Mouse (Mus musculus) MEL (cell line): ENCODE measurements around the gene Ncf4. TPM values are rescaled to one million over a fixed set of nuclear protein-coding genes. Genes with fewer than 3 reads are reported as not detected.
A peak's percentile ranks its signal among the peaks of the same experiment; 100 is the strongest.
"Not testable (repeated sequence)": the region's sequence is repeated elsewhere in the genome, so short reads cannot be mapped to it uniquely, and the experiment has no call there.

Source experiments
- DNase-seq: peaks from one replicate; pipeline ENCODE4 v3.0.0; 2011; ENCODE audit warnings: low read depth, low spot score
- H3K27ac ChIP-seq: 2 replicates; pipeline ENCODE4 v1.5.1; 2012; ENCODE audit warnings: low read depth, mild to moderate bottlenecking, control low read depth, low read length, moderate library complexity; ENCODE audit not compliant: control insufficient read depth
- H3K27me3 ChIP-seq, 2 experiments: fragments of 150-350 bp in 1 of 2; sonication (generic) in 1 of 2; 2 replicates each; pipeline ENCODE4 v1.6.1; 2012; ENCODE audit warnings: low read length in 2 of 2, mild to moderate bottlenecking in 2 of 2, improper control_type of control experiment in 1 of 2, moderate library complexity in 1 of 2; ENCODE audit not compliant: insufficient read depth in 2 of 2, control insufficient read depth in 1 of 2
- H3K36me3 ChIP-seq, 2 experiments: 2 replicates each; pipeline ENCODE4 v1.6.1; 2012 to 2014; ENCODE audit warnings: low read length in 2 of 2, improper control_type of control experiment in 1 of 2, inconsistent platforms in 1 of 2, mild to moderate bottlenecking in 1 of 2; ENCODE audit not compliant: insufficient read depth in 2 of 2, control insufficient read depth in 1 of 2
- H3K4me1 ChIP-seq, 2 experiments: fragments of 150-350 bp in 1 of 2; sonication (generic) in 1 of 2; 2 replicates each; pipeline ENCODE4 v1.6.1; 2012; ENCODE audit warnings: low read length in 2 of 2, improper control_type of control experiment in 1 of 2, mild to moderate bottlenecking in 1 of 2; ENCODE audit not compliant: insufficient read depth in 2 of 2, control insufficient read depth in 1 of 2
- H3K4me3 ChIP-seq, 2 experiments: fragments of 150-350 bp in 1 of 2; sonication (generic) in 1 of 2; 2 replicates each; pipeline ENCODE4 v1.5.1; 2012; ENCODE audit warnings: low read depth in 2 of 2, low read length in 2 of 2, mild to moderate bottlenecking in 2 of 2, moderate library complexity in 2 of 2, control low read depth in 1 of 2, improper control_type of control experiment in 1 of 2; ENCODE audit not compliant: control insufficient read depth in 1 of 2, insufficient read depth in 1 of 2
- H3K79me2 ChIP-seq: 2 replicates; pipeline ENCODE4 v1.6.1; 2012; ENCODE audit warnings: mild to moderate bottlenecking, low read length, moderate library complexity; ENCODE audit not compliant: control insufficient read depth, poor library complexity, insufficient read depth
- H3K9ac ChIP-seq: 2 replicates; pipeline ENCODE4 v1.6.1; 2012; ENCODE audit warnings: low read depth, mild to moderate bottlenecking, control low read depth, low read length, moderate library complexity; ENCODE audit not compliant: control insufficient read depth, poor library complexity, severe bottlenecking
- H3K9me3 ChIP-seq: fragments of 150-350 bp; sonication (generic); replicated peaks from 2 replicates; pipeline ENCODE4 v1.6.1; 2012; ENCODE audit warnings: mild to moderate bottlenecking, low read length, improper control_type of control experiment, moderate library complexity; ENCODE audit not compliant: insufficient read depth
- CTCF ChIP-seq, 3 experiments: IDR thresholded peaks in 2 of 3; conservative IDR thresholded peaks in 1 of 3; 2 replicates each; pipeline ENCODE4 v1.5.1; 2011 to 2012; ENCODE audit warnings: low read length in 3 of 3, low read depth in 2 of 3, mild to moderate bottlenecking in 2 of 3, improper control_type of control experiment in 1 of 3, inconsistent platforms in 1 of 3, mixed read lengths in 1 of 3, moderate library complexity in 1 of 3; ENCODE audit not compliant: control insufficient read depth in 1 of 3, insufficient read depth in 1 of 3, poor library complexity in 1 of 3, severe bottlenecking in 1 of 3
- ELF1 ChIP-seq: IDR thresholded peaks from 2 replicates; pipeline ENCODE4 v1.6.1; 2014; ENCODE audit warnings: low read depth, mild to moderate bottlenecking, inconsistent platforms, low read length, improper control_type of control experiment, moderate library complexity
- EP300 ChIP-seq, 2 experiments: IDR thresholded peaks; 2 replicates each; pipeline ENCODE4 v1.6.1; 2011; ENCODE audit warnings: improper control_type of control experiment in 2 of 2, low read length in 2 of 2, low read depth in 1 of 2, mild to moderate bottlenecking in 1 of 2
- MXI1 ChIP-seq: IDR thresholded peaks from 2 replicates; pipeline ENCODE4 v1.6.1; 2011; ENCODE audit warnings: mild to moderate bottlenecking, low read depth, low read length, improper control_type of control experiment
- MYC ChIP-seq: IDR thresholded peaks from 2 replicates; pipeline ENCODE4 v1.6.1; 2011; ENCODE audit warnings: low read depth, mild to moderate bottlenecking, low read length, improper control_type of control experiment, moderate library complexity
- RAD21 ChIP-seq: IDR thresholded peaks from 2 replicates; pipeline ENCODE4 v1.6.1; 2011; ENCODE audit warnings: mild to moderate bottlenecking, low read depth, low read length, improper control_type of control experiment
- SMC3 ChIP-seq: IDR thresholded peaks from 2 replicates; pipeline ENCODE4 v1.6.1; 2011; ENCODE audit warnings: low read depth, low read length, improper control_type of control experiment
- UBTF ChIP-seq: IDR thresholded peaks from 2 replicates; pipeline ENCODE4 v1.6.1; 2012; ENCODE audit warnings: low read depth, mild to moderate bottlenecking, inconsistent platforms, low read length, improper control_type of control experiment, moderate library complexity, borderline replicate concordance; ENCODE audit not compliant: insufficient read depth
- USF2 ChIP-seq, 2 experiments: IDR thresholded peaks; 2 replicates each; pipeline ENCODE4 v1.6.1; 2011 to 2012; ENCODE audit warnings: improper control_type of control experiment in 2 of 2, low read length in 2 of 2, borderline replicate concordance in 1 of 2, inconsistent platforms in 1 of 2, low read depth in 1 of 2, mild to moderate bottlenecking in 1 of 2; ENCODE audit not compliant: insufficient read depth in 1 of 2
- polyA plus RNA-seq, 2 experiments: library from polyadenylated mRNA; stranded (reverse) in 1 of 2; unstranded in 1 of 2; fragments of >175 nt in 1 of 2; fragments of >200 nt in 1 of 2; gene quantifications; 2 replicates each; pipeline versions ENCODE4 v1.2.1 to v1.2.4; 2012; ENCODE audit warnings: low replicate concordance in 2 of 2, low read depth in 1 of 2; ENCODE audit not compliant: insufficient read length in 2 of 2, insufficient read depth in 1 of 2, missing spikeins in 1 of 2
- total RNA-seq: library from RNA; depleted of rRNA; stranded (reverse); fragments of 300-350 nt; gene quantifications from 2 replicates; pipeline ENCODE4 v1.2.3, GENCODE M21; 2012

The Ncf4 gene
- total and polyA plus RNA-seq, 3 experiments, result 1.7 to 16.5 TPM; not detected in 1

- no peaks in the 10 kb centered on the region for H3K9me3 ChIP-seq
- H3K4me3 ChIP-seq, result no peak overlapping the region
- no peak overlapping the region for H3K9ac ChIP-seq
- no peaks in the 10 kb centered on the region for H3K36me3 ChIP-seq
- H3K27ac ChIP-seq, result no peak overlapping the region
- no peaks in the 10 kb centered on the region for H3K27me3 ChIP-seq
- peaks cover 0 to 7% of the 10 kb centered on the region in 2 experiments; a peak in 2 of 4 replicates for H3K4me1 ChIP-seq
- no peak for DNase-seq
- TF ChIP-seq MXI1, result peak; percentile 26; the same call in 1 of the 2 replicates
- TF ChIP-seq ELF1, result peak; percentile 68
- TF ChIP-seq MYC, result no peak
- no peaks in the 10 kb centered on the region for H3K79me2 ChIP-seq
Observed at GRCm38 (mm10) chr15:78248410-78248809, 3.8 kb downstream of the Ncf4 start.

GRCm38 (mm10) chr15:78254751-78255150 is 10.2 kb downstream of the Ncf4 start:
- no peaks in the 10 kb centered on the region for H3K27me3 ChIP-seq
- DNase-seq, result no peak

DNA sequence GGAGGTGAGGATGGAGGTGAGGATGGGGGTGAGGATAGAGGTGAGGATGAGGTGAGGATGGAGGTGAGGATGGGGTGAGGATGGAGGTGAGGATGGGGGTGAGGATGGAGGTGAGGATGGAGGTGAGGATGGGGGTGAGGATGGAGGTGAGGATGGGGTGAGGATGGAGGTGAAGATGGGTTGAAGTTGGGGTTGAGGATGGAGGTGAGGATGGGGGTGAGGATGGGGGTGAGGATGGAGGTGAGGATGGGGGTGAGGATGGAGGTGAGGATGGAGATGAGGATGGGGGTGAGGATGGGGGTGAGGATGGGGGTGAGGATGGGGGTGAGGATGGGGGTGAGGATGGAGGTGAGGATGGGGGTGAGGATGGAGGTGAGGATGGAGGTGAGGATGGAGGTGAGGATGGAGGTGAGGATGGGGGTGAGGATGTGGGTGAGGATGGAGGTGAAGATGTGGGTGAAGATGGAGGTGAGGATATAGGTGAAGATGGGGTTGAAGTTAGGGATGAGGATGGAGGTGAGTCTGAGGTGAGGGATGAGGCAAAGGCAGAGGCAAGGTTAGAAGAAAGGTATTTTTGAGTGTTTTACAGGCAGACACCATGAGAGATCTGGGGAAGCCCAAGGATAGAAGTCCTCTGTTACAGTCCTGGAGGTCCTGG is 12.1 kb downstream of the Ncf4 start:
- H3K36me3 ChIP-seq, H3K9me3 ChIP-seq, H3K9ac ChIP-seq, H3K27ac ChIP-seq, H3K4me3 ChIP-seq, DNase-seq, H3K79me2 ChIP-seq, H3K27me3 ChIP-seq, H3K4me1 ChIP-seq: not testable (repeated sequence)
- peak; percentile 52; the same call in 1 of the 2 replicates for TF ChIP-seq MXI1

More at GRCm38 (mm10) chr15:78254751-78255150, 10.2 kb downstream of the Ncf4 start:
- H3K9me3 ChIP-seq, result no peaks in the 10 kb centered on the region
- TF ChIP-seq CTCF (IDR thresholded peaks at IDR 0.05 in 2 of 3, conservative IDR thresholded peaks at IDR 0.05 in 1 of 3; ENCODE audit: control insufficient read depth in 1 of 3, insufficient read depth in 1 of 3, low read depth in 2 of 3, low read length in 3 of 3, poor library complexity in 1 of 3, severe bottlenecking in 1 of 3), result peak in 2 of 3 experiments; percentile 6 to 20; a peak in 2 of 6 replicates
- TF ChIP-seq EP300 (IDR thresholded peaks at IDR 0.05; ENCODE audit: low read depth in 1 of 2, low read length in 2 of 2), result no peak
- TF ChIP-seq UBTF, result no peak
- no peak for TF ChIP-seq USF2 (IDR thresholded peaks at IDR 0.05; ENCODE audit: borderline replicate concordance in 1 of 2, insufficient read depth in 1 of 2, low read depth in 1 of 2, low read length in 2 of 2)
- TF ChIP-seq RAD21, result peak; percentile 8
- TF ChIP-seq SMC3, result peak; percentile 16; the same call in 1 of the 2 replicates
- no peak for TF ChIP-seq MYC
- H3K27ac ChIP-seq, result no peak overlapping the region
- H3K9ac ChIP-seq, result no peak overlapping the region
- H3K79me2 ChIP-seq, result no peaks in the 10 kb centered on the region
- H3K36me3 ChIP-seq, result no peaks in the 10 kb centered on the region
- no peak overlapping the region for H3K4me3 ChIP-seq
- peaks cover 0 to 6% of the 10 kb centered on the region in 2 experiments; a peak in 2 of 4 replicates for H3K4me1 ChIP-seq
